Mouse (Mus musculus) left cerebral cortex, adult 11 months (tissue): ENCODE data around the gene Cyp4f39.

ENCODE experiments used
- DNase-seq: peaks from one replicate; pipeline ENCODE4 v3.0.0; 2022; ENCODE audit warnings: low spot score

Gene Cyp4f39

GRCm38 (mm10) chr17:32452482-32452881, at the start of gene Cyp4f39:
Gene Cyp4f39, plus strand, starts transcription at chr17:32452723.
- DNase-seq: no peak

- no peak for DNase-seq
These were observed 49.8 kb upstream of the Cyp4f39 start for GRCm38 (mm10) chr17:32402779-32403157.

DNA sequence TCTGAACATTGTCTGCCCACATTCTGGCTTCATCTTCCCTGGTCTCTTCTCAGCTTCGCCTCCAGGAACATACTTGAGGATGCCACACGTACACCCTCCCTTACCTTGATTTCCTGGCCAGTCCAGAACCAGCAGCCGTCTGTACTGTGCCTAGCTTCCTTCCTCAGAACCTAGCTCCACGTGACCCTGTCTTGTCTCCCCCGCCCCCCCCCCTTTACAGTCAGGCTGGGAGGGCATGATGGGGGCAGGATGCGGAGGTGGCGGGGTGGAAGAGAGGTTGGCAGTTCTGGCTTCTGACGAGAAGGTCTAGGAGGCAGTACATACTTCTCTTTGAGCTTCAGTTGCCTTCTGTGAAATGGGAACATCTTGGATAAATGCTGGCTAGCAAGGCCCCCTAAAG, 49.1 kb upstream of the Cyp4f39 start, which contains the start of gene Rasal3:
Rasal3 (minus strand) TSS at position 167 of the 400 bp plus-strand sequence.
- DNase-seq: no peak

DNA sequence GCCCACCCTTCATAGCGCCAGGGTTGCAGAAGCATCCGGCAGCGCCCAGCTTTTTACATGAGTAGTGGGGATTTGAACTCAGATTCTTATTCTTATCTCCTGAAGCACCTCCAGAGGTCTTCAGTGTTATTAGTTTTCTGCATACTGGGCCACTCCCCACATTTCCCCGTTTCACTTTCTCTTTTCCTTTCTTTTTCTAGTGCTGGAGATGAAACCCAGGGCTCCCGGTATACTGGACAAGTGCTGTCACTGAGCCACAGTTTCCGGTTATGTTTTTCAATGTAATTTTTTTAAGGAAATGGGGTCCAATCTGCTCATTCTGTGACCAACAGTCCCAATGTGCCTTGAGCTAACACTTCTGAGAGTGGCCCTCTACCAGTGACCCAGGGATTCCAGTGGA, 40.6 kb upstream of the Cyp4f39 start:
- DNase-seq: no peak

GRCm38 (mm10) chr17:32415417-32416020, 37.0 kb upstream of the Cyp4f39 start:
- no peak for DNase-seq

- DNase-seq: no peak
These were observed 35.8 kb upstream of the Cyp4f39 start for GRCm38 (mm10) chr17:32416771-32417170.

GRCm38 (mm10) chr17:32419989-32420388, 32.5 kb upstream of the Cyp4f39 start:
- no peak for DNase-seq

DNA sequence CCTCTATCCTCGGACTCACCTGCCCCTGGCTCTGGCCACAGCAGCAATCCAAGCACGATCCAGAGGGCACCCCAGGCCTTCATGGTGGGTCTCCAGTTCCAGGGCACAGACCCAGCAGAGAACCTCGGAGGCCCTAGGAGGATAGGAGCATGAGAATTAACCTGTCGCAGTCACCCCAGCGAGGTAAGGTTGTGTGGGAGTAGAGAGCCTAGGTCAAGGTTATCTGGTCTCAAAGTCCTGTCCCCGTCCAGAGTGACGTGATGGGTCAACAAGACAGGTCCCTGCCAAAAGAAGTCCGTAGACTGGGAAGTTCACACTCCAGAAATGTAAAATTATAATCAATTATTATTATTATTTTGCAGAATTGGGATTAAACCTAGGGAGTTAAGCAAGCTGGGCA, 31.7 kb upstream of the Cyp4f39 start:
- DNase-seq: no peak

DNA sequence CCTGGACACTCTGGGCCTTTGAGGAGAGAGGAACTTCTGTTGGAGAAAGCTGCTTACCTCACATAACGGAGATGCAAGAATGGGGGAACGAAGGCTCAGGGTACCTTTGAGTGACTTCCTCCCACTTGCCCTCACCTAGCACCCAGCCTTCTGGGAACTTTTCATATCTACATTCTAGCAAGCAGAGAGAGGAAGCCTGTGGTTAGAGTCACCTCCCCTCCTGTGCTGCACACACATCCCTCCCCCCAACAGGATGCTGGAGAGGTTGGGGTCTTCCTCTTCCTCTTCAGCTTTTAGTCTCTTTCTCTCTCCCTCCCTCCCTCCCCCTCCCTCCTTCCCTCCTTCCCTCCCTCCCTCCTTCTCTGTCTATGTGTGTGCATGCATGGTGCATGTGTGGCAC, 28.5 kb upstream of the Cyp4f39 start, which contains the start of gene Pglyrp2:
Pglyrp2 (minus strand) TSS at position 134 of the 400 bp plus-strand sequence.
- no peak for DNase-seq

- no peak for DNase-seq
These were observed 25.9 kb upstream of the Cyp4f39 start for GRCm38 (mm10) chr17:32426610-32427009.

DNA sequence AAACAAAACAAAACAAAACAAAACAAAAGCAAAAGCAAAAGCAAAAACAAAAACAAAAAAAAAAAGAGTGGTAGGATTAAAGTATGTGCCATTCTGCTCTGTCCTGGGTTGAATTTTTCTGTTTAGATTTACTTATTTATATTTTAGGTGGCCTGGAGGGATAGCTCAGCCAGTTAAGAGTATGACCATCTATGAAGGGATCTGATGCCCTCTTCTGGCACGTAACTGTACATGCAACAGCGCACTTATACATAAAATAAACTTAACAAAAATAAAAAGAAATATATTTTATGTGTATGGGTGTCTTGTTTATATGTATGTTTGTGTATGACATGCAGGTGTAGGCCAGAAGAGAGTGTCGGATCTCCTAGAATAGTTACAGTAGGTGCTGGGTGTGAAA, 20.6 kb upstream of the Cyp4f39 start:
- DNase-seq: no peak

GRCm38 (mm10) chr17:32434324-32434723, 18.2 kb upstream of the Cyp4f39 start:
- no peak for DNase-seq

DNA sequence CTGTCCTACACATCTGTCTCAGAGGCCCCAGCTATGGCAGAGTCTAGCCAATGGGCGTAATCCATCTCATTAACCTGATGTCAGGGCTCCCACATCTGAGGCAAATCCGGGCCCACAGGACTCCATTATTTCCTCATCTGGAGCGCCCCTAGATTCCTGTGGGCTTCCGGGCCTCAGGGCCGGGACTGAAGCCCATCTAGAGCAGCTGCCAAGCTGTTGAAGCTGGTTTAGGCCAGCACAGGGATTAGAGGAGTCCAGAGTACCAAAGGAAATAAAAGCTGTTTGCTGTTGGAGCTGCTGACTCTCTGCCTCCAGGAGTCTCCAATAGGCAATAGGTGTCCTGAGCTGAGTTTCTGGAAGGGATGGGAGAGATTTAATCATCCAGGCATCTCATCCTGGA, 17.4 kb upstream of the Cyp4f39 start:
- no peak for DNase-seq

DNA sequence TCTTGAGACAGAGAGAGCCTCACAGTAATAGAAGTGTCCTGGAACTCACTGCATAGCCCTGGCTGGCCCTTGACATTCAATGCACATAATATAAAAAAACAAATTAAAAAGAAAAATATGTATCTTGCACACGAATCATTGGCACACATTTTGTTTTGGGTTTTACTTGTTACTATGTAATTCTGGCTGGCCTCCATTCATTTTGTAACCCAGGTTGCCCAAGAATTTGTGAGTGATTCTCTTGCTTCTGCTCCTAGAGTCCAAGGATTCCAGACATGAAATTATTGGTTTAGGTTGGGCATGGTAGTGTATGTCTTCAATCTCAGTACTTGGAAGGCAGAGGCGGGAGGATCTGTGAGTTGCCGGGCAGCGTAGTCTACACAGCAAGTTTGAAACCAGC, 15.4 kb upstream of the Cyp4f39 start:
- DNase-seq: no peak

- no peak for DNase-seq
These were observed 9.3 kb upstream of the Cyp4f39 start for GRCm38 (mm10) chr17:32443245-32443644.

- DNase-seq: no peak
These were observed 7.5 kb upstream of the Cyp4f39 start for GRCm38 (mm10) chr17:32445016-32445415.

GRCm38 (mm10) chr17:32447195-32447594, 5.3 kb upstream of the Cyp4f39 start:
- no peak for DNase-seq

DNA sequence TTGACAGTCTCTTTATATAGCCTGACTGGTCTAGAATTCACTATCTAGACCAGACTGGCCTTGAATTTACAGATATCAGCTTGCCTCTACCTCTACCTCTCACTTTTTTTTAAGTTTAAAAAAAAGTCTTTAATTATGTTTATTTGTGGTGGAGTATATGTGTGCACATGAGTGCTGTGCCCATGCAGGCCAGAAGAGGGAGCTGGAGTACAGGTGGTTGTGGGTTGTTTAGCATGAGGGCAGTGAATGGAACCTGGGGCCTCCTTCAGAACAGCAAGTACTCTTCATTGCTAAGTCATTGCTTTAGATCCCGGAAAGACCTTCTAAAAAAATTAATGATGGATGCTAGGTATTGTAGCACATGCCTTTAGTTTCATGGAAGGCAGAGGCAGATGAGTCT, 3.5 kb upstream of the Cyp4f39 start:
- no peak for DNase-seq

DNA sequence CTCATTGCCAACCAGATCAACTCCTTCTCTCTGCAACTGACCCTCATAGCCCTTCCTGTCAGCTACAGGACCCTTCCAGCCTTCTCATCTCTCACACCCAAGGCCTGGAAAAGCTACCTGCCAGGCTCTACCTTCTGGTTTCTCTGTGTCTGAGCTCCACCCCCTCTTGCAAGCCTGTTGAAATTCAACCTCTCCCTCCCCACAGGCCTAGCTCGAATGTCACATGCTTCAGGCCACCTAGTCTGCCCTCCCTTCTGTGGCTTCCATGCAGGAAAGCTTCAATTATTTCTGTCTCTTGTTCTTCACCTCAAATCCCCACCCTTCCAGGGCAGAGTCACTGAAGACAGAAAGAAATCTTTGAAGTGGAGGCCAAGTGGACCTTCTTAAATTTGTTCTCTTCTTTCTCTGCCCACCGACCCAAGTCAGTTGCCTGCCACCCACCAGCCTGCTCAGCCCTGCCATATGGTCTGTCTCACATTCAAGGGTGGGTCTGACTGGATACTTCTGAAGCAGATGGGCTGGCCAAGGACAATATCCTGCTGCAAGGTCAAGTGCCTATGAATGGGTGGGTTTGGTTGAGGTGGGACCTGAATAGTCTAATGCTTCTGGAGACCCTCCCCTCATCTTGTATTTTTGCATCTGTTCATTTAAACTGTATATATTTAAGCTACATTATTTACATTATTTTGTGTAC, 1.5 kb upstream of the Cyp4f39 start:
- DNase-seq: no peak

DNA sequence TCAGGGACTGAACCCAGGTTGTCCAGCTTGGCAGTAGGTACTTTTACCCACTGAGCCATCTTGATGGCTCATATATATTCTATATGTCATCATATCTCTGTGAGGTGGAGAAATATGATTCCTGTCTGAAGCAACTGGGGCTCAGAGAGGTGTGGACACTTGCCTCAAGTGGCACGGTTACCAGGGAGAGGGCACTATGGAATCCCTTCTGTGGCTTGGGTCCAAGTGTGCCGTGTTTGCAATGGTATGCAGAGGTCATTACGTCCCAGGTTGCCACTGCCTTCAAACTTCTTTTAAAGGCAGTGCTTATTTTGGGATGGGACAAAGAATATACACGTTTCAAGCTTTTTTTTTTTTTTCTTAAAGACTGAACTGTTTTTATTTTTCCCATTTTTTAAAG, 1.7 kb downstream of the Cyp4f39 start:
- DNase-seq: no peak

DNA sequence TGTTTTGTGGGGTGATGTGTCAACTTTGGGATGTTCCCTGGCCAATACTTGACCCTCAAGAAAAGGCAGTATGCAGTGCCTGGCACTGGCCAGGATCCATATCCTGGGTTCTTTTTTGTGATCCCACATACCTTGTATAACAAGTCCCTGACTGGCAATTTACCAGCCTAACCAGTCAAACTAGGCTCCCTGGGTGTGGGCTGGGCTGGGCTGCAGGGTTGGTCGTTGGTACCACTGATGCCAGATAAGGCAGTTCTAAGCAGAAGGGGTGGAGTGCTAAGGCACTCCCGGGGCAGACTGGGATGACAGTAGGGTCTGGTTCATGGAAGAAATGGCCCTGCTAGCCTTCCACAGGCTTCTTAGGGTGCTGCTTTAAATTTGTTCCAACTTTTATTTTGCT, 2.5 kb downstream of the Cyp4f39 start:
- no peak for DNase-seq

GRCm38 (mm10) chr17:32468494-32468893, 16.0 kb downstream of the Cyp4f39 start:
- no peak for DNase-seq

GRCm38 (mm10) chr17:32470795-32471194, 18.3 kb downstream of the Cyp4f39 start:
- DNase-seq: no peak

GRCm38 (mm10) chr17:32472176-32472575, 19.7 kb downstream of the Cyp4f39 start:
- DNase-seq: no peak
